Mouse (Mus musculus): ENCODE measurements around the gene Ddx41.

The Ddx41 gene

DNA sequence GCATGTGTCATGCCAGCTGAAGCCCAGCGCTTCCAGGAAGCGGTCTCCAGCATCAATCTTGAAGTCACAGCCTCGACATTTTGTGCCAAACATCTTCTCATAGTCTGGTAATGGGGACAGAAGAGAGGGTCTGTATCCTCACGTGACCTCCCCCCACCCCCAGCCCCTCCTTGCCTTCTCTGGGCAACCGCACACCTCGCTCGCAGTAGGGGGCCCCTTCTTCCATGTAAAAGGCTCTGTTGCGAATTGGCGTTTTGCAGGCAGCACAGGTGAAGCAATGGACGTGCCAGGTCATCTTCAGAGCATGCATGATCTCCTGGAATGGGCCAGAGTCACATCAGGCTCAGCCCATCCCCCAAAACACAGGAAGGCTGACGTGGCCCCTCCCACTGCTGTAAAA lies 37.6 kb downstream of the Ddx41 start:
- TF ChIP-seq GATA4 (IDR thresholded peaks at IDR 0.05; ENCODE audit: insufficient replicate concordance, low read length), result no peak

DNA sequence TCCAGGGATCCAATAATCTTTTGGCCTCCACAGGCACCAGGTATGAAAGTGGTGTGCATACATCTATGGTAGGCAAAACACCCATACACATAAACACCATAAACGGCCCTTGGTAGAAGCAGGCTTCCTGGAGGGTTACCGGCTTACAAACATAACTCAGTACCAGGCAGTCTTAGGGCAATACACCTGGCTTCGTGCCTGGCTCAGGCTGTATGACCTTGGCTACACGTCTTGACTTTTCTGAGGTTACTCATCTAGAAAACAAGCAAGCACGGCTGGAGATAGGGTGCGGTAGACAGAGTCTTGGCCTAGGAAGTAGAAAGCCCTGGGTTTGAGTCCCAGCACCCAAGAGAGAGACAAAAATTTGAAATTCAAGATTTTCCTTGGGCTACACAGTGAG lies 39.8 kb downstream of the Ddx41 start:
- no peak for TF ChIP-seq GATA4 (IDR thresholded peaks at IDR 0.05; ENCODE audit: insufficient replicate concordance, low read length)

DNA sequence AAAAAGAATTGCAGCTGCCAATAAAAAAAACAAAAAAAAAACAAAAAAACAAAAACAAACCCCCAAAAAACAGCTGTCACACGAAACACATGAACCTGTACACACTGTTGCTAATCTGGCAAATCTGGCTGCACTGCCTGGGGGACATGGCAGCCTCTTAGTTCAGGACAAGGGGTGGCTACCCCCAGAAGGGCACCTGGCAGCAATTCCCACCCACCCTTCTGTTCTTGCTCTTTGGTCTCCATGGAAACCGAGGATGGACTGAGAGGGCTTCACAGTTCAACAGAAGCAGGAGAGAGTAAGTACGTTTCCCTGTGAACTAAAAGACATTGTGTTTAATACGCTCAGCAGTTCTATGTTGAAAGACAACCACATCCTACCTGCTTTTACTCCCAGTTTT lies 40.8 kb downstream of the Ddx41 start:
- TF ChIP-seq GATA4 (IDR thresholded peaks at IDR 0.05; ENCODE audit: insufficient replicate concordance, low read length), result no peak

DNA sequence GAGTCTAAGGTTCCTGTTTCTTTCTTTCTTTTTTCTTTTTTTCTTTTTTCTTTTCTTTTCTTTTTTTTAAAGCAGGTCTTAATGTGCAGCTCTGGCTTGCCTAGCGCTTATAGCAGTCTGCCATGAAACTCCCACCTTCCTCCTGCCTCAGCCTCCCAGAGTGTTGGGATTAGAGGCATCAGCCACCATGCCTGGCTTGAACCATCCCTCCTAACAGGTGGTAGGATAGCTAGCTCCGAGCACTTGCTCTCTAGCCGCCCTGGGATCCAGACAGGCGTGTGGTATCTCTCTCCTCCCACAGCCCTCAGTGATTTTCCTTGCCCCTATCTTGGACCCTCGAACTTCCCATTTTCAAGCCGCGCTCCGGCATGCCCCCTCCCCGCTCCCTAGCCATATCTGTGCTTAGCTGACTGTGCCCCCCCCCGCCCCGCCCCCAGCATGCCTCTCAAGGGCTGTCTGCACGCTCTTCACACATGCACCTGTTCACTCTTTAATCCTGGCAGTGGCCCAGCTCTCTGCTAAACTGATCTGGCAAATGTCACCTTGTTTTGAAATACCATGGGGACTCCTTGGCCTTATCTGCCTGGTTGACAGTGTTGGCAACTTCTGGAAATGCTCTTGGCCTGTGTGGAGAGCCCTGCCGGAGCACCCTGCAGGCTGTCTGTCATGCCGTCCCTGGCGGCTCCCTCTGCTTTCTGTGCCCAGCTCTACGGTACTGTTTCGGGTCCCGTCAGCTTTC lies 41.4 kb downstream of the Ddx41 start:
- TF ChIP-seq GATA4 (IDR thresholded peaks at IDR 0.05; ENCODE audit: insufficient replicate concordance, low read length), result peak; percentile 91

DNA sequence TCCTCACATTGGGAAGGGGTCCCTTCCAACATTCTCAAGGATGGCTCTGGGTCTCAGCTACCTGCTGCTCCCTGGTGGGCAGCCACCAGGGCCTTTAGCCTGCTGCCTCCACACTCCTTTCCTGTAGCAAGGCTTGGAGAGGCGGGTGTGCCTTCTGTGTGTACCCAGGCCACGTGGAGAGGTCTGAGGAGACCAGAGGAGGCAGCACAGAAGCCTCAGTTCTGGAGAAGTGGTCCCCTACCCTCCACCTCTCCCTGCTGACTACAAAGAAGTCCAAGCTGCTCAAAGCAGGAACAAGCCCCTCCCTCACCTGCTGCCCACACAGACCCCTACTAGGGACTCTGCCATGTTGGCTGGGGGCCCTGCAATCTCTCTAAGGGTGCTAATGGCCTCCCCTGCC lies 42.2 kb downstream of the Ddx41 start:
- no peak for TF ChIP-seq GATA4 (IDR thresholded peaks at IDR 0.05; ENCODE audit: insufficient replicate concordance, low read length)

DNA sequence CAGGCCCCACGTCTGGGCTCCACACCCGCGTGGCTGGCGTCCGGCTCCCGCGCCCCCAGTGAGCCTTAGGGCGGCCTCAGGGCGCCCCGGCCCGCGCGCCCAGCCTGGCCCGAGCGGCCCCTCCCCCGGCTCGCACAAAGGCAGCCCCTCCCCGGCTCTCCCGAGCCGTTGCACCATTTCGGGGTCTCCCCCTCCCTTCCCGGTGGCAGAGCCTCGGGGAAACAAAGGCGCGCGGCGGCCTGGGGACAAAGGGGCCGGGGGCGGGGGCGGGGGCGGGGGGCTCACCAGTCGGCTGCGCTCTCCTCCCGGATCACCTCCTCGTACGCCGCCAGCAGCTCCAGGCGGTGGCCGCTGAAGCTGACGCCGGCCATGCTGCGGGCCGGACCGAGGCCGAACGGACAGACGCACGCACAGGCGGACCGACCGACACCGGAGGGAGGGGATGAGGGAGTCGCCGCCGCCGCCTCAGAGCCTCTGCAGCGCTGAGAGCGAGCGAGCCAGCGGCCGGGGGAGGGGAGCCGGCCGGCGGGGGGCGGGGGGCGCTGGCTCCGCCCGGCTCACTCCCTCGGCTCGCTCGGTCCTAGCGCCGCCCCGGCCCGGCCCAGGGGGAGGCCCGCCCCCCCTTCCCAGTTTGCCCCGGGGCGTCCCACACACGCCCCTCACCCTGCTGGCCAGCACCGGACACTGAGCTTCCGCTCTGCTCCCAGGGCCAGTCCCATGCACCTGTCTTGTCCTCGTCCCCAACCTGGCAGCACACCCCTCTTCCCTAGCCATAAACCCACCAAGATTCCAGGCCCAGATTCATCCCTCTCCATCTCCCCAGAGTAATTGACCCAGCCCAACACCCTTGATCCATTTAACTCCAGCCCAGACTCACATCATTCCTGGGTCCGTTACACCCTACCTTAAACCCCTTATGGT lies 48.6 kb downstream of the Ddx41 start, which contains the start of gene Dbn1:
TSS of gene Dbn1 (minus strand) at position 534 of the 921 bp plus-strand sequence.
- TF ChIP-seq GATA4 (IDR thresholded peaks at IDR 0.05; ENCODE audit: insufficient replicate concordance, low read length), result no peak

DNA sequence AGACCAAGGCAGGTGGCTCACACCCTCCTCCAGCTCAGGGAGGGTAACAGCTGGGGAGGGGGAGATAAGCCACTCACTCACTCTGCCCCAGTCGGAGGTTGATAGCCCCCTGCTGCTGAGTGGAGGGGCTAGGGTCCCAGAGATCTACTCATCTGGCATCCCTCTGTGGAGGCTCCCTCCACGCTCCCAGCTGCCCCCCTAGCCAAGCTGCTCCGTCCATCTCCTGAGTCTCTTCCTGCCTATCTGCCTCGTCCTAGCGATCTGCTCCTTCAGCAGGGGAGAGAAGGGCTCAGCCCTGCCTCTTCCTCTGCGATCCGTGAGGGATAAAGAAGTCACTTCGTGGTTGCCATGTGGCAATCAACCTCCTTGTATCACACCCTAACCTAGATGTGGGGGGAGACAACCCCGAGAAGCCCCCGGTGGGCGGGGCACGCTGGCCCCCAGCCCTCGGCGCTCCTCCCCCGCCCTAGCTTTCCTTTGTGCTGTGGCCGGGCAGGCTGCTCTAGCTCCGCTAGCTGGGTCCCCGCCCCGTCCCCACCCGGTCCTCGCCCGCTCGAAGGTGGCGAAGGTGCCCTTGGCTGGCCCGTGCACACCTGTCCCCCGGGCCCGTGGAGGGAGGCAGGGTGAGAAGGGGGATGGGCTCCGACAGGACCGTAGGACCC lies 49.4 kb downstream of the Ddx41 start:
- TF ChIP-seq GATA4 (IDR thresholded peaks at IDR 0.05; ENCODE audit: insufficient replicate concordance, low read length), result no peak

DNA sequence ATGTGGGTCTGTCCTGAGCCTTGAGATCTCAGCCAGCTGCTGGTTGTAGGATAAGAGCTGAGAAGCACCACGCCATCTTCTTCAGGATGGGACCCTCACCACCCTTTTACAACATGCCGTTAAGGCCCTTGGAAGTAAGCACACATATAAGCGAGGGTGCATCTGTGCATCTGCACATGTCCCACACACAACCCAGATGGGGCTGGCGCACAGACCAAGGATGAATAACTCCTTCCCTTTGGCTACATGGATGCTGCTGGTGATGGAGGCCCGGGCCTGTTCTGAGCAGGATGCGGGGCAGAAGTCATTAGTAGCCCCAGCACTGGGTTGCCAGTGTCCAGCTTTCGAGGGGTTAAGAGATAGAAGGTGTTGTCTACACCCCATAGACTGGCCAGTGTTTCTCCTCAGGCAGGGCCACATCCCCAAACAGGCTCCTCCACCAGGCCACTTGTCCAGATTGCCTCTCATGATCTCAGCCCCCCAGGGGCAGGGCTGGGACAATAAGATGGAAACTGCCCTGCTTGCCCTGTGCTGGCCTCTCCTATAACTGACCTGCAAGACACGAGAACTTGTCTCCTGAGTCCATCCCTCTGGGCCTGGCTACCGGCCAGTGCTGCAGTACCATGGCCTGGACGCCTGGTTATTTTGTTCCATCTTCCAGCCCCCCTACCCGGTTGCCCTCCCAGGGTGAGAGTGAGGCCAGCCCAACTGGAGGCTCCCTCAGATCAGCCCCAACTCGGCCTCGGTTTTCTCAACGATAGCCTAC lies 50.2 kb downstream of the Ddx41 start:
- no peak for TF ChIP-seq GATA4 (IDR thresholded peaks at IDR 0.05; ENCODE audit: insufficient replicate concordance, low read length)

DNA sequence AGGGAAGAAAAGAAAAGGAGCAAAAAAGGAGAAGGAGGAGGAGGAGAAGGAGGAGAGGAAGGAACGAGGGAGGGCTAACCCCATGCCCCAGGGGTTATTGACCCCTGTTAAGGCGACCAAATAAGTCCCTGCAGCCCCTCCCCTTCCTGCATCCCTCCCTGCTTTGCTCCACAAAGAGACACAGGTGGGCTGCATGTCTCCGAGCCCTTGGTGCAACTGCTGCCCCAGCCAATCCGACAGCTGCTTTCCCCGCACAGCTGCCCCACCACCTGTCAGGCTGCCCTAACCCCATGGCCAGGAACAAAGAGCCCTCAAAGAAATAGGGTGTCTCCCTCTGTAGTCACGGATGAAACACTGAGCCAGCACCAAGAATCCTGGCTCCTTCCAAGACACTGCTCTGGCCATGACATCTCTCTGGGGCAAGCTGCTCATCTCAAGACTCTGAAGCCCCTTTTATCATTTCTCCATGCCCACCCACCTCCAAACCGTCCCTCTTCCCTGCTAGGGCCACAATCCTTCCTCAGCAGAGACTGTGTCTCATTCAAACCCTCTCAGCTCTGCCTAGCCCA lies 51.9 kb downstream of the Ddx41 start:
- TF ChIP-seq GATA4 (IDR thresholded peaks at IDR 0.05; ENCODE audit: insufficient replicate concordance, low read length), result no peak

DNA sequence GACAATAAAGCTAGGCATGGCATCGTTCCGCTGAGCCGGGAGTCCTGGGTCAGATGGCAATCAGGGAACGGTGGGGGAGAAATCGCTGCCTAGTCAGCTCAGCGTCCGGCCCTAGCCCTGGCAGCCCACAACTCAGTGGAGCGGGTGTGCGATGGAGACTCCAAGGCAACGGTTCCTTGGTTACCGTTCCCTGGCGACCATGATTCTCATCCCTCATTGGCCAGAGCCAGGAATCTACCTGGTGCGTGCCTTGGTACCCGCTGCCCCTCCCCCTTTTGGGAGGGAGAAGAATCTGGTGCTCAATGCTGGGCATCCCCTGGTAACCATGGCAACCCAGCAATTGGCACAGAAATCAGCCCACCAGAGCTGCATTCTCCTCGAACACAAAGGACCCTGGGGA lies 52.9 kb downstream of the Ddx41 start:
- no peak for TF ChIP-seq GATA4 (IDR thresholded peaks at IDR 0.05; ENCODE audit: insufficient replicate concordance, low read length)

DNA sequence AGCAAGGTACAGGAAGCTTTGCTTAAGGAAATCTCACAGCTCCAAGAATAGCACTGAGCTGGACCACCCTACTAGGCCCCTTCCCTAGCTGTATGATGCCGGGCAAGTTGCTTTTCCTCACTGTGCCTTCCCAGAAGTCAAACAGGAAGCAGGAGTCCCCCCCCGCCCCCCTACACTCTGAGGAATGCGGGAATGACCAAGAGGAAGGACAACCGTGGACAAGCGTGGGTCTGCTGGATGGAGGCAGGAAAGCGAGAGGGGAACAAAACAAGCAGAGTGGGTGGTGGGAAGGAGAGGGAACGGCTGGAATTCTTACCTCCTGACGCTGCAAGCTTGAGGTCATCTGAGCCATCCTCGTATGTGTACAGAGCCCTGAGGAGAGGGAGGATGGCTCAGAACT lies 53.4 kb downstream of the Ddx41 start:
- no peak for TF ChIP-seq GATA4 (IDR thresholded peaks at IDR 0.05; ENCODE audit: insufficient replicate concordance, low read length)

DNA sequence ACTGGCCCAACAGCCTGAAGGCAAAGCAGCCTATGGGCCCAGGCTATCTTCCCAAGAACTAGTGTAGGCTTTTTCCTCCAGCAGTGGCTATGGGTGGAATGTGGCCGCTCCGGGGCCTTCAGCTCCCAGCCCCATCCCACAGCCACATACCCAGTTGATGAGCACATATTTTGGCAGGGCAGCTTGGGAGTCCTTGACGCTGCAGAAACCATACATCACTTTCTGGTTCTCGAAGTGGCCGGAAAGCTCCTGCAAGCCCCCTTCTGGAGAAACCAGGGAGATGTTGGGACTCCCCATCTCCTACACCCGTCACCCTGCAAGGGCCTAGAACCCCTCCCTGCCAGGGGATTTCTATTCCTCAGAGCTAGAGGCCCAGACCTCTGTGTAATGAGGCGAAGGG lies 53.9 kb downstream of the Ddx41 start:
- TF ChIP-seq GATA4 (IDR thresholded peaks at IDR 0.05; ENCODE audit: insufficient replicate concordance, low read length), result no peak

Data from liver, adult (tissue).